Mouse (Mus musculus) limb, embryonic 14.5 days (tissue): ENCODE data around the gene Dapk1. TPM values are rescaled to one million over a fixed set of nuclear protein-coding genes. Genes with fewer than 3 reads are reported as not detected.
A peak's percentile ranks its signal among the peaks of the same experiment; 100 is the strongest.

Source experiments
- ATAC-seq: fragments of 200-750 bp; cut with Nextera tagmentation; 2 replicates; pipeline ENCODE4 v1.8.0; 2017; ENCODE audit warnings: low read depth, moderate number of reproducible peaks, moderate TSS enrichment; ENCODE audit not compliant: low FRiP score
- DNase-seq: peaks from one replicate; pipeline ENCODE4 v3.0.0-alpha.2; 2015; ENCODE audit warnings: low spot score
- H3K27ac ChIP-seq: fragments of 300-500 bp; sonication (generic); replicated peaks from 2 replicates; pipeline ENCODE4 v1.5.1; 2014; ENCODE audit warnings: low read depth, mild to moderate bottlenecking, low read length, moderate library complexity, mixed read lengths
- H3K27me3 ChIP-seq: fragments of 300-500 bp; sonication (generic); 2 replicates; pipeline ENCODE4 v1.6.1; 2014; ENCODE audit warnings: low read length, mixed read lengths; ENCODE audit not compliant: control insufficient read depth, insufficient read depth
- H3K36me3 ChIP-seq: fragments of 300-500 bp; sonication (generic); 2 replicates; pipeline ENCODE4 v1.6.1; 2014; ENCODE audit warnings: mild to moderate bottlenecking, low read length, moderate library complexity, mixed read lengths; ENCODE audit not compliant: control insufficient read depth, insufficient read depth
- H3K4me1 ChIP-seq: fragments of 300-500 bp; sonication (generic); 2 replicates; pipeline ENCODE4 v1.6.1; 2014; ENCODE audit warnings: antibody characterized with exemption, low read length, mixed read lengths; ENCODE audit not compliant: control insufficient read depth, insufficient read depth
- H3K4me2 ChIP-seq: fragments of 300-500 bp; sonication (generic); replicated peaks from 2 replicates; pipeline ENCODE4 v1.6.1; 2014; ENCODE audit warnings: low read depth, mild to moderate bottlenecking, low read length, moderate library complexity; ENCODE audit not compliant: severe bottlenecking
- H3K4me3 ChIP-seq: fragments of 300-500 bp; sonication (generic); replicated peaks from 2 replicates; pipeline ENCODE4 v1.5.1; 2014; ENCODE audit warnings: low read length
- H3K9ac ChIP-seq: fragments of 300-500 bp; sonication (generic); 2 replicates; pipeline ENCODE4 v1.6.1; 2014; ENCODE audit warnings: mild to moderate bottlenecking, low read depth, low read length, moderate library complexity; ENCODE audit not compliant: severe bottlenecking
- H3K9me3 ChIP-seq: fragments of 300-500 bp; sonication (generic); 2 replicates; pipeline ENCODE4 v1.6.1; 2016; ENCODE audit warnings: low read length; ENCODE audit not compliant: control insufficient read depth
- POLR2A ChIP-seq: fragments of 200-500 bp; IDR thresholded peaks from 2 replicates; pipeline ENCODE4 v1.8.0; 2012; ENCODE audit warnings: inconsistent platforms, mild to moderate bottlenecking, moderate library complexity, borderline replicate concordance; ENCODE audit not compliant: insufficient read depth, insufficient read length; ENCODE audit errors: extremely low read depth
- WGBS: fragments of 180-500 bp; shearing (Covaris S2); extraction: QIAGEN DNeasy Blood & Tissue Kit; methylation state at CpG from one replicate; pipeline ENCODE4 v1.1.7; 2014; 5-methylcytosine and 5-hydroxymethylcytosine counted together
- polyA plus RNA-seq, 2 experiments: library from polyadenylated mRNA; depleted of rRNA in 1 of 2; stranded (reverse) in 1 of 2; unstranded in 1 of 2; fragments of >200 nt; fragmentation: Nextera tagmentation in 1 of 2; extraction: Ambion mirVana in 1 of 2; gene quantifications; 2 replicates each; pipeline versions ENCODE4 v1.2.1 to v1.2.3; 2012 to 2014

Dapk1 gene
- polyA plus RNA-seq, 2 experiments = 19.5 to 39.9 TPM

GRCm38 (mm10) chr13:60738429-60738828 lies 136.7 kb downstream of the Dapk1 start:
- H3K4me3 ChIP-seq = 0 out of 2 replicates have a peak overlapping the region, but pooled peaks have one; percentile 15
- peak overlapping the region; percentile 49 for H3K4me2 ChIP-seq
- ATAC-seq (peak; percentile 83), DNase-seq (peak; percentile 94)
- H3K9me3 ChIP-seq = no peaks in the 10 kb centered on the region
- TF ChIP-seq POLR2A = no peak
- 6% methylated on average over 9 of the region's 9 CpGs for WGBS
- peak overlapping the region; percentile 2; the same call in 1 of the 2 replicates for H3K9ac ChIP-seq
- H3K4me1 ChIP-seq = peaks cover 3% of the 10 kb centered on the region; the same call in 1 of the 2 replicates
- H3K27me3 ChIP-seq = no peaks in the 10 kb centered on the region
- peak overlapping the region; percentile 44; the same call in 1 of the 2 replicates for H3K27ac ChIP-seq
- peaks cover 16% of the 10 kb centered on the region for H3K36me3 ChIP-seq

GRCm38 (mm10) chr13:60740248-60740647 lies 138.5 kb downstream of the Dapk1 start:
- Histone ChIP-seq H3K4me3 (no peak overlapping the region), H3K9ac (no peak overlapping the region), H3K4me1 (peaks cover 5% of the 10 kb centered on the region; the same call in 1 of the 2 replicates), H3K9me3 (no peaks in the 10 kb centered on the region), H3K27me3 (no peaks in the 10 kb centered on the region), H3K36me3 (peaks cover 16% of the 10 kb centered on the region), H3K4me2 (no peak overlapping the region), H3K27ac (no peak overlapping the region)
- WGBS = 92% methylated on average over 6 of the region's 6 CpGs
- no peak for DNase-seq
- no peak for ATAC-seq
- no peak for TF ChIP-seq POLR2A

GRCm38 (mm10) chr13:60742611-60743010 lies 140.9 kb downstream of the Dapk1 start:
- ATAC-seq (no peak), DNase-seq (no peak)
- 89% methylated on average over 3 of the region's 3 CpGs for WGBS
- no peaks in the 10 kb centered on the region for H3K27me3 ChIP-seq
- peaks cover 5% of the 10 kb centered on the region; the same call in 1 of the 2 replicates for H3K4me1 ChIP-seq
- no peak overlapping the region for H3K4me2 ChIP-seq
- no peaks in the 10 kb centered on the region for H3K9me3 ChIP-seq
- TF ChIP-seq POLR2A = no peak
- peaks cover 13% of the 10 kb centered on the region for H3K36me3 ChIP-seq
- H3K9ac ChIP-seq = no peak overlapping the region
- H3K4me3 ChIP-seq = no peak overlapping the region
- H3K27ac ChIP-seq = no peak overlapping the region

DNA sequence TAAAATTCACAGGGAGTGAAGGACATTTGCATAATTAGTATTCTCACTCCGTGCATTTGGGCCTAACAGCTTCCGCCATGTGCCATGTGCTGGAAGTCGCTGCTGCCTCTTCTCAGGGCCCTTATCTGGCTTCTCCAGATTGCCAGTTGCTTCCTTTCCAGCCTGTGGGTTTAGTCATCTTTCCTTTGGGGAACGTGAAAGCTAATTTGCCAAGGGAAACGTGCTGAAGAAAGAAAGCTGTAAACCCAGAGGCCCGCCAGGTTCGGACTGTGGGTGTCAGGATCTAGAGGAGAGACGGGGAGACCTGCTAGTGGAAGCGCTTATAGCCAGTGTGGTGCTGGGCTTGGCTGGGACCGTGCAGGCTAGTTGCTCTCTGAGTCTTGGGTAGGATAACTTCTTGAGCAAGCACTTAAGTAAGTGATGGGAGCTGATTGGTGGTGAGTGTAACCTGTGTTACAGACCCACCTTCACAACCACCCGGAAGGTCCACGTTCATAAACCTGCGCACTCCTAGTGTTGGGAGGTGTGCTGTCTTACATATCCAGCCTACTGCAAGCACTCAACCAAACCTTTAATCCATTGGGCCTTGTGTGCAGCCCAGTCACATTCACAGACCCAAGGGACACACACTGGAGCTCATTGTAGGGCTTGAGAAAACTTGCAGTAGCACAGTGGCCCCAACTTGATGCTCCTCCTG lies 141.8 kb downstream of the Dapk1 start:
- DNase-seq = no peak
- no peak for ATAC-seq
- H3K27ac ChIP-seq = no peak overlapping the region

DNA sequence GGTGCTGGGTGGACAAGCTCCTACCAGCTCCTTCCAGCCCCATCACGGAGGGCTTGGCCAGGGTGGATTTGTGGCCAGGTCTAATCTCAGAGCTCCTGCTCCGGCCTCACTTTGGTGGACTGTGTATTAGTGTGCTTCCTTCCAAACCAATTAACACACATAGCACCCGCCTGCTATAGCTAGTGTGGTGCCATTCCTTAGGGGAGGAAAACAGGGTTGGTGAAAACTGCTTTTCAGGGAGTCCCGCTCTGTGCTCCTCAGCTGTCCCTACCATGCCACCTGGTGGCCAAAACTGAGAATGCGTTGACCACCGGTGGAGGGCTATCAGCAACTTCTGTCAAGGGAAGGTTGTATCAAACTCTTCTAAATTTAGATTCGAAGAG lies 142.3 kb downstream of the Dapk1 start:
- Histone ChIP-seq H3K4me2 (no peak overlapping the region), H3K4me3 (no peak overlapping the region), H3K9ac (no peak overlapping the region), H3K9me3 (no peaks in the 10 kb centered on the region), H3K36me3 (peaks cover 26% of the 10 kb centered on the region), H3K4me1 (peaks cover 2% of the 10 kb centered on the region; the same call in 1 of the 2 replicates), H3K27me3 (no peaks in the 10 kb centered on the region), H3K27ac (no peak overlapping the region)
- DNase-seq (peak; percentile 75), ATAC-seq (peak; percentile 66; the same call in 1 of the 2 replicates)
- no peak for TF ChIP-seq POLR2A
- 33% methylated on average over 7 of the region's 7 CpGs for WGBS

More for the DNA sequence above, 141.8 kb downstream of the Dapk1 start:
- H3K4me2 ChIP-seq = no peak overlapping the region
- no peak for TF ChIP-seq POLR2A
- no peaks in the 10 kb centered on the region for H3K27me3 ChIP-seq
- peaks cover 2% of the 10 kb centered on the region; the same call in 1 of the 2 replicates for H3K4me1 ChIP-seq
- no peak overlapping the region for H3K9ac ChIP-seq
- no peak overlapping the region for H3K4me3 ChIP-seq
- 75% methylated on average over 13 of the region's 13 CpGs for WGBS
- H3K9me3 ChIP-seq = no peaks in the 10 kb centered on the region
- peaks cover 20% of the 10 kb centered on the region for H3K36me3 ChIP-seq
